Mouse (Mus musculus) B cell, adult (primary cell): Measurements from ENCODE around the gene Gpr63. TPM values are rescaled to one million over a fixed set of nuclear protein-coding genes. Genes with fewer than 3 reads are reported as not detected.

Source experiments
- total RNA-seq: library from RNA; stranded (reverse); gene quantifications from 4 replicates; pipeline ENCODE4 v1.2.4, GENCODE M21; 2023; ENCODE audit not compliant: inconsistent age

Gpr63 gene
- total RNA-seq, result 0.57 TPM in 1 of 4 replicates, not detected in the others

DNA sequence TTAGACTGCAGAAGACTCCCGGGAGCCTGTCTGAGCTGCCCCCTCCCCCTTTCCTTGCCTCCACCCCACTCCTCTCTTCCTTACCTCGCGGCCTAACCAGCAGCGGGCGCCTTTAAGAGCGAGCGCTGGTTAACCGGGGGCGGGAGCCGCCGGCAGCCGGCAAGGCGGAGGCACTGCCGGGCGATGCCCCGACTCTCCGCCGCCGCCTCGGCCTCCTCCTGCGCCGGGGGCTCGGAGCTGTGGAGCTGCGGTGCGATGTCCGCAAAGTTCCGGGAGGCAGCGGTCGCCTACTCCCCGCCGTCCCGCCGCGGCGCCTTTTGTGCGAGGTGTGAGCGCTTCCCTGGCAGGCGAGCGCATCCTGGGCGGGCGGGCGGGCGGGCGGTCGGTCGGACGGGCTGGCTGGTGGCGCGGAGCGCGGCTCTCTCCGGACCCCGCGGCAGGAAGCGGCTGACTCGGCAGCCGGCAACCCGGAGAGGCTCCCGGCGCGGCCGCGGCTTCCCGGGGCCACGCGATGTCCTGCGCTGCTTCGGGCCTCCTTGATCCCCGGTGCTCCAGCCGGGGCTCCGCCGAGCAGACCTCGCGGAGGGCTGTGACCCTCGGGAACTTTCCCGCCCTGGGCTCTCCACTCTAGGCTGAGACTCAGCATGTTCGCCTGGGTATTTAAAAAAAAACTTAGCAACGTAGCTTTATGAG, at the start of gene Gpr63:
Gene Gpr63, plus strand, starts transcription at position 109 of the 693 bp plus-strand sequence.

Other genes starting within 250 kb of the Gpr63 start
- gene Klhl32, start 115.3 kb upstream of the Gpr63 start, total RNA-seq, result not detected in 4 replicates
- gene Ndufaf4, start 68.3 kb upstream of the Gpr63 start, total RNA-seq, result 18.6 to 20.8 TPM (median 19.8 TPM) in 4 replicates